Mouse (Mus musculus) frontal cortex, postnatal 14 days (tissue): Measurements from ENCODE around the gene Lamc1.
A peak's percentile ranks its signal among the peaks of the same experiment; 100 is the strongest.
"Not testable (repeated sequence)": the region's sequence is repeated elsewhere in the genome, so short reads cannot be mapped to it uniquely, and the experiment has no call there.

Experiments
- DNase-seq, 2 experiments: peaks; one replicate each; pipeline ENCODE4 v3.0.0; 2022; ENCODE audit warnings: low spot score in 2 of 2

Lamc1 gene

DNA sequence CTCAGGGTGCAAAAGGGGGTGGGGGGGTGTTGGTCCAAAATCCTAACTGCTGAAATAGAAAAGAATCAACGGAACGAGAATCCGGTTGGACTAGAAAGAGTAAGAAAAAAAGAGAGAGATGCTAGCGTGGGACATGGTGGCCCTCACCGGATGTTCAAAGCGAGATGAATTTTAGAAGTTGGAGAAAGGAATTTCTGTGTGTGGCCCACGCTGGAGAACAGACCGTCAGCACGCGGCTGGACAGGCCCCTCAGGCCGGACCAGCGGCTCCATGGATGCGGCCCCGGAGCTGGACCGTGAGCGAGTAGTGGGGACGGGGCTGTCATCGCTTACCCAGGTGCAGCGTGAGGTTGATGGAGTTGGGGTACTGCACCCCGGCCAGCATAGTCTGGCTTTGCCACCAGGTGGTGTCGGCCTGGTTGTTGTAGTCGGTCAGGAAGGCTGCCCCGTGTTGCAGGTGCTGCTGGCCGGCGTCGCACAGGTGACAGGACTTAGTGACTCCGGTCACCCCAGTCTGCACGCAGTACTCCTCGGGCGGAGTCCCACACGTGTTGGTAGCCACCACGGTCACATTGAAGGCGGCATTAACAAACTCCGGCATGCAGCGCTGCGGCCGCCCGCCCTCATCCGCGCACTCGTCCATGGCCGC is 666 bp downstream of the Lamc1 start:
- peak in 1 of 2 experiments; percentile 38 for DNase-seq

DNA sequence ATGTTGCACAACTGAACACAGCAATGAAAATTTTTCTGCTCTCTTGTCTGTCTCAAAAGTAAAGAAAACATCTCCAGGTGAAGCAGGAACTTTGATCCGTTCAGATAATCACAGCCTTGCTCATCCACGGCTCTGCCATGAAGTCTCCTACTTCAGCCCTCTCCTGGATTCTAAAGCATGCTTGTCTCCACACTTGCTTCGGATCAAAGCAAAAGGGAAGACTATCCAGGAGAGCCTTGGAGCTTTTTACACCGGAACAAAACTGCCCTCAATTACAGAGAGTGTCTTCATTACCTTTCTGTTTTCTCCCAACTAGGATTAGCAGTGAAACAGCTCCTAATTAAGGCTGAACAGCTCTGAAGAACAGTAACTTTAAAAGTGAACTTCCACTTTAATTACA is 1.4 kb downstream of the Lamc1 start:
- DNase-seq, result no peak

DNA sequence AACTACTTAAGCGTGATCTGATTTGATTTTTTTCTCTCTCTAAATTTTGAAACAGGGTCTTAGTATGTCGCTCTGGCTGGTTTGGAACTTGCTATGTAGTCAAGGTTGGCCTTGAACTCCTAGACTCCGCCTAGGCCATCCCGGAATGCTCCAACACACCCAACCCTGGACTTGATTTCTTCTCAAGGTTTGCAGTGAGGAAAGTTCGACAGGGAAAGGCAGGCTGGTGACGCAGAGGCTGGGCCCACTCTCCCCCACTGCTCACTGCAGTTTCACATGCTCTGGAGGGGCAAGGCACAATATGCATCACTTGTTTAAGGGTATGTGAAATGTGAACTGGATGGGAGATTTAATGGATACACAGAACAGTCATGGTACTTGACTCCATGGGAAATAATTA is 3.3 kb downstream of the Lamc1 start:
- no peak for DNase-seq

DNA sequence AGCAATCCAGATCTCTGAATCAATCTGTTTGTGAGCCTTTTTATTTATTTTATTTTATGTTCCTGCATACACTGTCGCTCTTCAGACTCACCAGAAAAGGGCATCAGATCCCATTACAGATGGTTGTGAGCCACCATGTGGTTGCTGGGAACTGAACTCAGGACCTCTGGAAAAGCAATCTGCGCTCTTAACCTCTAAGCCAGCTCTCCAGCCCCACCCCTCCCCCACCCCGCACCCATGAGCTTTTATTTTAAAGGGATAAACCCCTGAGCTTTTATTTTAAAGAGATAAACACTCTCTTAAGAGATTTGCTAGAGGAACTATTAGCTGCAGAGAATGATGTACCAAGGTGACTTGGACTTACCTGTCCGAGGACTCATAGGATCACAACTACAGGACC is 5.5 kb downstream of the Lamc1 start:
- DNase-seq, result no peak

DNA sequence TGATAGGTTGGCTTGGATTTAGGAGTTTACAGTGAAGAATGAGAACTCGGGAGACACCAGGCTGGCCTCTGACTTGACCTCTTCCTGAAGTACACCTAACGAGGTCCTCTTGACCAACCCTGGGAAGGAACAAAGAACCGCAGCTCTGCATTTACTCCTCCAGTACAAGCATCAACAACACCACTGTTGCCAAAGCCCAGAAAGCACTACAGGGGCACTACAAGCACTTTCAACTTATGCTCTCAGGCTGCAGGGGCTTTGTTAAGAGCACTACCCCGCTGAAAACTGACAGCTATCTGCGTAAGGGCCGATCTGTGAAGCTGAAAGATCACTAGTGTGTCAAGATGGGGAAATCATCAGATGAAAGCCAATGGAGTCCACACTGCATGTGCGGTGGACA is 6.4 kb downstream of the Lamc1 start:
- no peak for DNase-seq

DNA sequence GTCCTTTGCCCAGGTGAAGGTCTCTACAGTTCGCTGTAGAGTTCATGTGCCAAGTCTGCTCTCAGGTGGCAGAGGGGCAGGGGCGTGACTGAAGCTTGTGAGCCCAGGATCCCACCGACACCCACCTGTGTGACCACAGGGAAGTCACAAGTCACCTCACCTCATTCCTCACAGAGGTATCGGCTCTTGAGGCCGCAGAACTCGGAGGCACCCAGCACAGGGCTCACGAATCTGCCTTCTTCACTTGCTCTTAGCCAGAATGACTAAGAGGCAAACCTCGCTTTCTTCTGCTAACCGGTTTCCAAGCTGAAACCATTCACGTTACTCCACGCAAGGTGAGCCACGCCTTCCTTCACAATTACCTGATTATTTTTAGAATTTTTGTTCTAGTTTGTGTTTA is 11.2 kb downstream of the Lamc1 start:
- no peak for DNase-seq

DNA sequence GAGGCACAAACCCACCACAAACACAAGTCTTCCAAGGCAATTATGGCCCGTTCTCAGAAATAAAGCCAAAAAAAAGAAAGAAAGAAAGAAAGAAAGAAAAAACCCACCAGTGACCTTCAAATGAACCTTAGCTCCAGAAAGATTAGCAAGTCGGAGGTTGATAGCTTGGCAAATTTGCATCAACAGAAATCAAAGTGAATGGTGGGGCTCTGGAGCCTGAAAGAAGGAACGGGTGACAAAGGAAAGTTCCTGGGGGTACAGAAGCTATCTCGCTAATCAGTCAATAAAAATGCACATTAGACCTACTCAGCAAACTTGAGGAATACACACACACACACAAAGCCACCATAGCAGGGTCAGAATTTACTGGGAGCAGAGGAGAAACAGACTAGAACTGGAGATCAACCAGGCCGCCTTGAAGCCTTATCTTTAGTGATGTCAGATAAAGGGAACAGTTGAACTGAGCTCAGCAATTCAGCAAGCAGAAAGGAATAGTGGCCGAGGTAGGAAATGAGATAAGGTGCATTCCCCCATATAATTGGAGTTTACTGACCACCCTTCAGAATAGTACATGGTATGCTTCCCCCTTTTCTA is 11.9 kb downstream of the Lamc1 start:
- DNase-seq, result no peak

DNA sequence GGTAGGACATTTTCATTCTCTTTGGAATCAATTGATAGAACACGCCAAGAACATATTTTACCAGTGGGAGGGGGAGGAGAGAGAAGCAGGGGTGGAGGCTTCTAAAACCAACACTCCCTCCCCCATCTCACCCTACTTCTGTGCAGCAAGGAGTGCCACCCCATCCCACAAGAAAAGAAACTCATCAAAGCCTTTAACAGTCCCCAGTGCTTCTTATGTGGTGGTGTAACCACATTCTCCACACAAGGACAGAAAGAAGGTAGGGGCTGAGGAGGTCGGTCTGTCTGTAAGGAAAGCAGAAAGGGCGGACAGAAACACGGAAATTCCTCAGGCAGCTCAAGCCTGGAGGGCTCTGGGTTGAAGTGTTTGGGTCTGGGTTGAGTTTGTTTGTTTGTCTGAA is 12.5 kb downstream of the Lamc1 start:
- DNase-seq, result no peak

DNA sequence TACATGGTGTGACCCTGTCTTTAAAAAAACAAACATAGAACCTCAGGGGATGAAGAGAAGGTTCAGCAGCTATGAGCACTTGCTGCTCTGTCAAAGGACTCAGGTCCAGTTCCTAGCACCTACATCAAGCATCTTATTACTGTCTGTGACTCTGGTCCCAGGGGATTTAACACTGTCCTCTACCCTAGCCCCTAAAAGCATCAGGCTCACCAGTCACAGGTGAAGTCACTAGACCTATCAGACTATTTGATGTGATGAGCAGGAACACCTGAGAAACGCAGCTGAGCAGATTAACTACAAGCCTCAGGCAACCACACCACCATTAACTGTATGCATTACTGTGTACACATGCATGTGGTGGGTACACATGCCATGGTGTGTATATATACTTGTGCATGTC is 13.8 kb downstream of the Lamc1 start:
- DNase-seq, result no peak

DNA sequence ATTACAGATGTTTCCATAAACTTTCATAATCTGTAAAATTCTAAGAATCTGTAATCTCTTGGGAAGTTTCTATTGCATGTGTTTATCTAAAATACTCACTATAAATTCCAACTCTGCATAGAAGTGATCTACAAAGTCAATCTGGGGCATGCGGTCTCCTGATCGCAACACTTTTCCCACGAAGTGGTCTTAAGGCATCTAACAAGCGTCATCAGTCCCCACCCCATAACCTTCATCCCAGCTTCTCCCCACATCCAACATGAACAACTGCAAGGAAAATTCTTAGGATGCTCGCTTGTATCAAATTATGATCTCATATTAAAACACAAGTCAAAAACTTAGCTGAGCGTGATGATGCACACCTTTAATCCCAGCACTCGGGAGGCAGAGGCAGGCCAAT is 14.3 kb downstream of the Lamc1 start:
- no peak for DNase-seq

DNA sequence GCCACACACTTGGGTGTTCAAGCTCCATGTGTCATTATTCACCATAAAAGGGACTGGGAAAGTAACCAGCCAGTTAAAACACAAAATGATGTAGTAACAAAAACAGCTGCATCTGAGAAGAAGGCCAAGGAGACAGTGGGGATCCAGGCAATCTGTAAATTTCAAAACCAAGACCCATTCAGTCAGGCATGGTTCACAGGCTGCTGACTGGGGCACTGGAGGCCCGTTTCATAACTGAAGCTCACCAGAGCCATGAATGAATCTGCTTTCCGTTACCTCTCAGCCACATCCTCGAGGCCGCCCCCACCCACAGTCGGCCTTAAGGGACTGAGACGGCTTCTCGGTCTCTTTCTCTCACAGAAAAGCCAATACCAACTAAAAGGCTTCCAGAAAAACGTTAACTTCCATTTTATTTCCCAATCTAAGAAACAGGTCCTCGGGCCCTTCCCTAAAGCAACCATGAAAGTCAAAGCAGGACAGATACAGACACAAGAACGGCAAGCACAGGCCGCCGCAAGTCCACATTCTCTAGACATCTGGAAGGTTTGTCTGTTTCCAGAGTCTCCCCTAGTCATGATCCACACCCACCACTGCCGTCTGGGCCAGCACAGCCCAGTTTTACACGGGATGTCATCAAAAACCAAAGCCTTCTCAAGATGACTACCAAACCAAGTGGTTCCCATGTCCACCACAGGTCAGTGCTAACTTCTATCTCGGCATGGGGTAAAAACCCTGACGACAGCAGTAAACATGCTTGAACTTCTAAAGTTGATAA is 14.9 kb downstream of the Lamc1 start:
- DNase-seq, result no peak

DNA sequence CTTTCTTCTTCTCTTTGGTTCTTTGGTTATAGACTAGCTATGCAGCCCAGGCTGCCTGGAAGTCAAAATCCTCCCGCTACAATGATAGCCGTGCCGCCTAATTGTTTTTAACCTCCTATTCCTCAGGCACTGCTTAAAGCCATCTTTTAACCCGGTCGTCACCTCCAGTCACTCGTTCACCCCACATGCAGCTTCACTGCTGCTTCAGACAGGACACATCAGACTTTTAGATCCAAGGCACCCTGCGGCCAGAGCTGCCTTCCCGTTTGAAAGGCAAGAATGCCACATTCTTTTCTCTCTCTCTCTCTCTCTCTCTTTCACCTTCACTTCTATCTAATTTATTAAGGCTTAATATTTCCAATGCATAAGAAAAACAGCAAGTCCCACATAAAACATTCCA is 15.6 kb downstream of the Lamc1 start:
- no peak for DNase-seq

DNA sequence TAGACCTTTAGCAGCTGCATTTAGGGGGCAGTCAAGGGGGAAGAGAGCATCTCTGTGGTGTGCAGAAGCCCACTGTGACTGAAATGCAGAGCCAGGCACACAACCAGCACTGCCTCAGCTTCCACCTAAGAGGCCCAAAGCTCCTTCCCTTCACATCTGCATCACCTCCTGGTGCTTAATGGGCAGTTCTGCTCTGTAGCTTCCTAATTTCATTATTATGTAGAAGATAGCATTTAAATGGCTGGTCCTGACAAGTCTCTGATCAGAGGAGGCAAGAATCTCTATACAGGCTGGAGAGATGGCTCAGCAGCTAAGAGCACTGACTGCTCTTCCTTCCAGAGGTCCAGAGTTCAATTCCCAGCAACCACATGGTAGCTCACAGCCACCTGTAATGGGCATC is 16.3 kb downstream of the Lamc1 start:
- no peak for DNase-seq

DNA sequence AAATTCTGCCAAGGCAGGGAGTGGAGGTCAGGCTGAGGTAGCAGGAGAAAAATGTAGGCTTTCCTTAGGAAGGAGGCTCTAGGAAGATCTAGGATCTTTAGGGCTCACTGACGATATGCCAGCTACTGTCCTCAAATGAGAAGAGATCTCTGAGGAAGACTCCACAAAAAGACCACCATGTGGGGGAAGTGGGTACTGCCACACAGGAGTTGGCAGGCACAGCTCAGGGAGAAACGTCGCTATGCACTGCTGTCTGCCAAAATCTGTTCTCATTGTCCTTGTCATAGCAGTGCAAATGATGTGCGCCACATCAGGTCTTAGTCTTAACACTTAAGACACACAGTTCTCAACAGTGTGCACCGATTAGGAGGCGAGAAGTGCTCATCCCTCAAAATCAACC is 17.5 kb downstream of the Lamc1 start:
- no peak for DNase-seq

DNA sequence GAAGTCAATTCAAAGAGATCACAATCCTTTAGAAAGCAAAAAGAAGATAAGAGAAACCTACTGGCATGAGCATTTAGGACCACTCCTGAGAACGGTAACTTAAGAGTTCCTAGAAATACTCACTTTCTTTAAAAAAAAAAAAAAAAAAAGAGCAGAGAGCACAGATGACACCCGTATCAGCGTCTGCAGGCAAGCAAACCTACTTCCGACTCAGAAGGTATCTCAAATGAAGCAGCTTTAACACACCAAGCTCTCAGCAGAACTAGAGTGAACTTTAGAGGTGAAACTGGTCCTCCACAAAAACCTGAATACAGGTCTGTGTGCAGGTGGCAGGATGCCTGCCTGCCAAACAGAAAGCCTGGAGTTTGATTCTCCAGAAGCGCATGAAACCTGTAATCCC is 19.6 kb downstream of the Lamc1 start:
- no peak for DNase-seq

DNA sequence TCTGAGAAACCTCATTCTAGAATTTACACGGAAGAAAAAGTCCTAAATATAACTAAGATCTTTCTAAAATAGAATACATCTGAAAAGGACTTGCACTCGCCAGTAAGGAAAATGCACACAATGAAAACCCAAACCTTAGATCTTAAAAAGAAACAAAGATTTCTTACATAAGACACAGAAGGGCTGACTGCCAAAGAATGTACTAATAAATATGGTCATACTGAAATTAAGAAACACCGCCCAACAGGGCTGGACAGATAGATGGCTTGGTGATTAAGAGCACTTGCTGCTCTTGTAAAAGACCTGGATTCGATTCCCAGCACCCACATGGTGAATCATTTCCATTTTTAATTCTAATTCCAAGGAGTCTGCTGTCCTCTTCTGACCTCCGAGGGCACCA is 22.4 kb downstream of the Lamc1 start:
- DNase-seq, result no peak

DNA sequence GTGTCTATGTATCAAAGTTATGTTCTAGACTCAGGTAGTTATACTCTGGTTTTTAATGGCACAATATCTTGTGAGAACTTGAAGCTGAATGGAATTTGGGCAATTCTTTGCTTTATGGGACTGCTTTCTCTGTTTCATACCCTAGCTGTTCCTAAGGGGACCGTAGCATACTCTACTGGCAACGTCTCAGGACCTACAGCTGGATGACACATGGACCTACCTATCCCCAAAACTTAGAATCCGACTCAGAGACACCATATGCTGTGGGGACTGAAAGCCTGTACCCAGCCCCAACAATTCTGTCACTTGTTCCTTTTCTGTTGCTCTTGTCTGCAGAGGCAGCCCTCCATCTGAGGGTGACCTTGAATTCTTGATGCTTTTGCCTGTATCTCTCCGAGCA is 23.3 kb downstream of the Lamc1 start:
- no peak for DNase-seq

DNA sequence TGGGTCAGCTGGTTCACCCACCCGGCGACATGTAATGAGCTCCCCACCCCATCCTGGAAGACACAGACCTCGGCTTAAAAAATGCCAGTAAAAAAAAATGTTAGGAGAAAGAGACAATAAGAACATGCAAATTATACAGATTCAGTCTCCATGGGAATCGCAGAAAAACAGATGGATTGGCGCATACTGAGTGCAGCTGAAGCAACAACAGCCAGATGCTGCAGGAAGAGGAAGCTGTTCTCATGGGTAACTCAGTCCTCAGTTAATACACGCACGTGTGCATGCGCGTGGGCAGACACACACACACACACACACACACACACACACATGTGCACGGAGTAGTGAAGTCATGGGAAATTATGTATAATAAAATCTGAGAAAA is 23.7 kb downstream of the Lamc1 start:
- no peak for DNase-seq

DNA sequence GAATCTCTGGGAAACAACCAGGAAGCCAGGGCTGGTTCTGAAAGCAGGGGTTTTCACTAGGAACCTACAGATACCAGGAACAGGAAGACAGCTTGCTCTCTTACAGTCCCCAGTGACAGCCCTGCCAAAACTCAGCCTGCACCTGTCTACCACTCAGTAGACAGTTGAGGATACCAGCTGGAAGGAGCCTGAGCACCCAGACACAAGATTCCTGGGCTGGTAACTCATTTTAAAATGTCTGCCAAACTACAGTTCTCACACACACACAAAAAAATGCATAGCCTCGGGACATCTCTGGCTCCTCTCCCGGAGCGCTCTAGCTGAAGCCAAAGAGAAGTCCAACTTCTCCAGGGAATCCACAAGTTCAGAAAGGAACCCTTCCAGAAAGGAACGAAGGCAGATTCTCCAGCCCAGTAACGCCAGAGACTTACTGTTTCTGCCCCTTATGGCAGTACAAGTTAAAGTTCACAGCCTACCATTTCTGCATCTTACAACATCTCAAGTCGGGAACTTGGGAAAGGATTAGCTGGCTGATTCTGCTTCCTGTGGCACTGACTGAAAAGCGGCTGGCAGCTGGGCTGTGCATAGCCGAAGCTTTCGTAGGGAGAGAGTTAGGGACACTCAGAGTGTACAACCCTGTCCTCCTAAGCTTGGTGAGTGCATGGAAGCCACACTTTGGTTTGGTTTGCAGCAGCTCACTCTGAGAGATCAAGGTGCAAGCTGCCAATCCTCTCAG is 24.2 kb downstream of the Lamc1 start:
- DNase-seq, result peak in 1 of 2 experiments; percentile 24

DNA sequence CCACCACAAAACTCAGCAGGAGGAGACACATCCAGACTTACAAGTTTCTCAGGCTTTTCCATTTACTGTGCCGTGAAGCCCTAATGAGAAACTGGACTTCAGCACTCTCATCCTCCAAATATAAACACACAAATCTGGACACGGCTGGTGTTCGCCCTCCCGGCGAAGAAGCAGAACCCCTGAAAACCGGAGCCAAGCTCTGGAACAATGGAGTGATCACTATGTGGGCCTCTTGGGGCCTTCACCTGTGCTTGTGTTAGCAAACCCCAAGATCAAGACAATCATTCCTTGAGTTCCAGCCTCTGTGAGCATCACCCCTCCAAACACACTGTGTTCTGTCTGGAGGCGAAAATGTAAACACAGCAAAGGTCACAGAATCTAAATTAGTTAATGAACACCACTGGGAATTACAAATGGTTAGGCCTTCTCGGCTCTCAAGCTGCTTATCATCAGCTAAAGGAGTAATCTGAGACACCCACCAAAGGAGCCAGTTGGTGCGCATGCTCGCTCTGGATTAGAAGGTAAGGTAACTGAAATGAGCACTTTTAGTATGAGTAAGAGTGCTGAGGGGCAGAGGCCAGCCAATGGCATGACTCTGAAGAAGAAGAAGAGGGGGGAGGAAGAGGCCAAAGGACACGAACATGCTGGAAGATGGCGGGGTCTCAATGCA is 24.9 kb downstream of the Lamc1 start:
- no peak for DNase-seq

DNA sequence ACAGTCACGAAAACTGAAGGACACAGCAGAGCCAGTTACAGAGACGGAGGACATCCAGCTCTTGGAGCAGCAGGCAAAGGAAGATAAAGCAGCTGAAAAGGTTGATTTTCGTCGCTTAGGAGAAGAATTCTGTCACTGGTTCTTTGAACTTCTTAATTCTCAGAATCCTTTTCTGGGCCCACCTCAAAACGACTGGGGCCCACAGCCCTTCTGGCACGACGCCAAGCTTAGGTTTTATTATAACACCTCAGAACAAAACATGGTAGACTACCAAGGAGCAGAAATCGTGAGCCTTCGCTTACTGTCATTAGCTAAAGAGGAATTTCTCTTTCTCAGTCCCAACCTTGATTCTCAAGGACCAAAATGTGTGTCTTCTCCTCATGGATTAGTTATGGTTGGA is 26.9 kb downstream of the Lamc1 start:
- DNase-seq, result not testable (repeated sequence)

DNA sequence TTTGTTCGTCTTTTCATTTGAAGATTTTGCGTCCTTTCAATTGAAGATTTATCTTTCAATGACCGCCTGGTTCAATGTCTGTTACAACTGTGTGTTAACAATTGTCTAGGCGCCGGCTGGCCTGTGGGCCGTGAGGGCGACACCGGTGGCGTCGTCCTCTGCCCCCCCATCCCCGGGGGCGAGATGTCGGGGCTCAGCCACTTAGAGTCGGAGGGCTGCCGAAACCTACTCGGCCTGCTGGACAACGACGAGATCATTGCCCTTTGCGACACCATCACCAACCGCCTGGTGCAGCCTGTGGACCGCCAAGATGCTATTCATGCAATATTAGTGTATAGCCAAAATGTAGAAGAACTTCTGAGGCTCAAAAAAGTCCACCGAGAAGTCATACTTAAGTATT is 27.3 kb downstream of the Lamc1 start:
- DNase-seq, result not testable (repeated sequence)
